Mouse (Mus musculus) midbrain, embryonic 13.5 days (tissue): ENCODE results near the gene Pik3c2b. TPM values are rescaled to one million over a fixed set of nuclear protein-coding genes. Genes with fewer than 3 reads are reported as not detected.

Source experiments
- ATAC-seq: fragments of 200-750 bp; cut with Nextera tagmentation; 2 replicates; pipeline ENCODE4 v1.8.0; 2017; ENCODE audit warnings: mild to moderate bottlenecking, moderate TSS enrichment, moderate library complexity
- H3K27ac ChIP-seq: fragments of 300-500 bp; sonication (generic); 2 replicates; pipeline ENCODE4 v1.5.1; 2015; ENCODE audit warnings: inconsistent platforms, mild to moderate bottlenecking, moderate library complexity
- H3K27me3 ChIP-seq: fragments of 300-500 bp; sonication (generic); 2 replicates; pipeline ENCODE4 v1.6.1; 2015; ENCODE audit warnings: mild to moderate bottlenecking, inconsistent platforms
- H3K36me3 ChIP-seq: fragments of 300-500 bp; sonication (generic); 2 replicates; pipeline ENCODE4 v1.6.1; 2015; ENCODE audit warnings: mild to moderate bottlenecking, inconsistent platforms
- H3K4me1 ChIP-seq: fragments of 300-500 bp; sonication (generic); replicated peaks from 2 replicates; pipeline ENCODE4 v1.6.1; 2015; ENCODE audit warnings: inconsistent platforms
- H3K4me2 ChIP-seq: fragments of 300-500 bp; sonication (generic); replicated peaks from 2 replicates; pipeline ENCODE4 v1.6.1; 2015; ENCODE audit warnings: moderate library complexity, mild to moderate bottlenecking, inconsistent platforms
- H3K4me3 ChIP-seq: fragments of 300-500 bp; sonication (generic); replicated peaks from 2 replicates; pipeline ENCODE4 v1.5.1; 2015; ENCODE audit warnings: mild to moderate bottlenecking, inconsistent platforms
- H3K9ac ChIP-seq: fragments of 300-500 bp; sonication (generic); replicated peaks from 2 replicates; pipeline ENCODE4 v1.6.1; 2015; ENCODE audit warnings: mild to moderate bottlenecking, inconsistent platforms
- H3K9me3 ChIP-seq: fragments of 300-500 bp; sonication (generic); 2 replicates; pipeline ENCODE4 v1.6.1; 2016; ENCODE audit warnings: mild to moderate bottlenecking, inconsistent platforms
- WGBS: fragments of 180-500 bp; shearing (Covaris S2); methylation state at CpG from one replicate; pipeline ENCODE4 v1.1.7; 2015; 5-methylcytosine and 5-hydroxymethylcytosine counted together
- polyA plus RNA-seq: library from polyadenylated mRNA; unstranded; fragments of >200 nt; fragmentation: Nextera tagmentation; extraction: Ambion mirVana; gene quantifications from 2 replicates; pipeline ENCODE4 v1.2.1, GENCODE M21; 2015

Pik3c2b gene
- polyA plus RNA-seq, 1 experiment from 2014 or later = 17.0 TPM

DNA sequence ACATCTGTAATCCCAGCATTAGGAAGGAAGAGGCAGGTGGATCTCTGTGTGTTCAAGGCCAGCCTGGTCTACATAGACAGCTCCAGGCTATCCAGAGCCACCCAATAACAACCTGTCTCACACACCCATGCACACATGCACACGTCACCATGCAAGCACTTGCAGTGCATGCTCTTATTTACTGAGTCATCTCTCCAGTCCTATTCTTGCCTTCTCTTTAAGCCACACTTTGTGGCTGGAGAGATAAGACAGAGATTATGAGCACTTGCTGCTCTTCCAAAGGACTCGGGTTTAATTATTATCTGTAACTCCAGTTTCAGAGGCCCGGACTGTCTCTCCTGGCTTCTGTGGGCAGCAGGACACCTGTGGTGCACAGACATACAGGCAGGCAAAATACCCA lies 73.4 kb downstream of the Pik3c2b start:
- Histone ChIP-seq H3K36me3 (no peaks in the 10 kb centered on the region), H3K27ac (no peak overlapping the region), H3K9me3 (no peaks in the 10 kb centered on the region), H3K27me3 (no peaks in the 10 kb centered on the region), H3K4me2 (no peak overlapping the region), H3K4me3 (no peak overlapping the region), H3K9ac (no peak overlapping the region), H3K4me1 (no peaks in the 10 kb centered on the region)
- 81% methylated on average over 3 of the region's 3 CpGs for WGBS
- no peak for ATAC-seq

DNA sequence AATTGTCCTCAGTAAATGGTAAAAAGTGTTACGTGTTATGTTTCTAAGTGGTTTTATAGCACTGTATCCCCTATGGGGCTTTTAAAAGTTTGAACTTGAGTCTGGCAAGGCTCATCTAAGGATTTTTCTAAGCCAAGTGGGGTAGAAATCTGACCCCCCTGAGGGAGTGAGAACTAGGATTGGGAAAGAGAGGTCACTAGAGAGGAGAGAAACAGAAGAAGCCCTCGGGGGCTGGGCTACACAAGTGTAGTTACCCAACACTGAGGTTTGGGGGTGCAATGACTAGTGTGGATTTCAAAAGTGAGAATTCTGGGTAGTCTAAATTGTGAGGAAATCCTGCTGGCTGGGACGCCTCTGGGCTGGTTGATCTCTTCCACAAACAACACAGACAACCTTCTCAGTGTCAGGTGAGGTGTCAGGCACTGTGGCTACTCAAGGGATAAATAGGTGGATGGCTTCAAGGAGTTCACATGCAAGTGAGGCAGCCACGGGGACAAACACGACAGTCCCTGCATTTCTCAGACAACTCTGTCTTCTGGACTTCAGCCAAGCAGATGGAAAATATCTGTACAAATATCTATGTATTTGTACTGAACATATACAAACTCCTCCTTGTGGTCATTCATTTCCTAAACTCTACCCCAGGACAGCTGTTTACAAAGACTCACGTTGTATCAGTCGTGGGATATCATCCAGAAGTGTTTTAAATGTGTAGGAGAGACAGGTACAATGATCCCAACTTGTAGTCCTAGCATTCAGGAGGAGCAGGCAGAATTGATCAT lies 74.7 kb downstream of the Pik3c2b start:
- Histone ChIP-seq H3K36me3 (no peaks in the 10 kb centered on the region), H3K27ac (no peak overlapping the region), H3K4me2 (no peak overlapping the region), H3K4me3 (no peak overlapping the region), H3K27me3 (no peaks in the 10 kb centered on the region), H3K9me3 (no peaks in the 10 kb centered on the region), H3K9ac (no peak overlapping the region), H3K4me1 (no peaks in the 10 kb centered on the region)
- no peak for ATAC-seq
- 70% methylated on average over 7 of the region's 7 CpGs for WGBS

DNA sequence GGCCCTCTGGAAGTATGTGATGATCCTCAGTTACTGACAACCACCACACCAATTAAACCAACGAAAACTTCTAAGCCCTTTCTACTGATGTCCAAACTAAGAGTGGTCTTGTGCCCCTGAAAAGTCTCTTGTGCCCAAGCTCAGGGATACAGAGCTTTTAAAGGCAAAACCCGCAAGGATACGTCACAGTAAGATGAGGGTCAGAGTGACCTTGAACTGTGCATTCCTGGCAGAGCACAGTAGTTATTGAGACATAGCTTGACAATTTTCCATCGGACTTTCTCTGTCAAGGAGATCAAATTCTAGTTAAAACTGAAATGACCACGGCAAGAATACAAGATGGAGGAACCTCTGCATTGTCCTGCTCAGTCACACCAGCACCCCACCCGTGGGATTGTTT lies 75.8 kb downstream of the Pik3c2b start:
- ATAC-seq = no peak
- Histone ChIP-seq H3K27me3 (no peaks in the 10 kb centered on the region), H3K27ac (no peak overlapping the region), H3K4me1 (no peaks in the 10 kb centered on the region), H3K36me3 (no peaks in the 10 kb centered on the region), H3K4me2 (no peak overlapping the region), H3K9ac (no peak overlapping the region), H3K4me3 (no peak overlapping the region), H3K9me3 (no peaks in the 10 kb centered on the region)
- WGBS = 75% methylated on average over 6 of the region's 6 CpGs

DNA sequence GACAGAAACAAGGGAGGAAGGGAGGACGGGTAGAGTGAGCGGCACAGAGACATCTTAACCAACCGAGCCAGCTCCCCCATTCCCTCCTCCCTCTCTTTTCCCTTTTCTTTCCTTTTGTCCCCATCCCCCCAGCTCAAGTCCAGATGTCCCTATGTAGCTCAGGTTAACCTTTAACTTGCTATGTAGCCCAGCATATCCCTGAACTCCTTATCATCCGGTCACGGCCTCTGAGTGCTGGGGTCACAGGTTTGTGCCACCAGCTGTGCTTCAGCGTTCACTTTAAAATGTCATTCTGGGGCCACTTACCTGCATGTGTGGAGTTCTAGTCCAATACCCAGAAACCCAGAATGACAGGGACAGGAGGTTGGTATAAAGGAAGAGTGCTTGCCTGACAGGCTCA lies 78.7 kb downstream of the Pik3c2b start:
- WGBS = 81% methylated on average over 6 of the region's 6 CpGs
- no peak overlapping the region for H3K9ac ChIP-seq
- H3K9me3 ChIP-seq = no peaks in the 10 kb centered on the region
- no peaks in the 10 kb centered on the region for H3K36me3 ChIP-seq
- no peak overlapping the region for H3K4me3 ChIP-seq
- H3K27me3 ChIP-seq = no peaks in the 10 kb centered on the region
- ATAC-seq = no peak
- H3K4me1 ChIP-seq = no peaks in the 10 kb centered on the region
- no peak overlapping the region for H3K4me2 ChIP-seq
- H3K27ac ChIP-seq = no peak overlapping the region

DNA sequence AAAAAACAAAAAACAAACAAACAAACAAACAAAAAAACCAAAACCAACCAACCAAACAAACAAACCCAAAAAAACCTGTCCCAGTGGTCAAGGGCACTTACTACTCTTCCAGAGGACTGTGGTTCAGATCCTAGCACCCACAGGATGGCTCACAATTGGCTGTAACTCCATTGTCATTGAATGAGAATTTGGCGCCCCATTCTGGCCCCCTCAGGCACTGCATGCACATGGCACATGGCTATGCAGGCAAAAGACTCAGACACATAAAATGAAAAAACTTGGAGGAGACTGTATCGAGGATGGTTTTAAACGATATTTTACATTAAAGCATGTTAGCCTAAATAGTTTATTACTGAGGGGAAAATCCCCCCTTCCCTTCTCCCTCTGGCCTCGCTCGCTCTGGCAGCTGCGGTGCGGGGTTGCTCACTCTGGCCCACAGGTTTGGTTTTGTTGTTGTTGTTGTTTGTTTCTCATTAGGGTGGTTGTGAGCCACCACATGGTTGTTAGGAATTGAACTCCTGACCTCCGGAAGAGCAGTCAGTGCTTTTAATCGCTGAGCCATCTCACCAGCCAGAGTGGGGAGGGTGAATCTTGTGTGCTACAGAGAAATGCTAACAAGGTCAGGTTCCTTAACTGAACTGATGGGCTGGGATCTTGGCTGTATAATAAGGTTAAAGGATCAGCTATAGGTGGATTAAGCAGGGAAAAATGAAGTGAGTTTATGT lies 80.3 kb downstream of the Pik3c2b start:
- 91% methylated on average over 9 of the region's 9 CpGs for WGBS
- ATAC-seq = no peak
- Histone ChIP-seq H3K4me3 (no peak overlapping the region), H3K36me3 (no peaks in the 10 kb centered on the region), H3K27ac (no peak overlapping the region), H3K9ac (no peak overlapping the region), H3K4me1 (peaks cover 13% of the 10 kb centered on the region), H3K4me2 (no peak overlapping the region), H3K27me3 (no peaks in the 10 kb centered on the region), H3K9me3 (no peaks in the 10 kb centered on the region)

DNA sequence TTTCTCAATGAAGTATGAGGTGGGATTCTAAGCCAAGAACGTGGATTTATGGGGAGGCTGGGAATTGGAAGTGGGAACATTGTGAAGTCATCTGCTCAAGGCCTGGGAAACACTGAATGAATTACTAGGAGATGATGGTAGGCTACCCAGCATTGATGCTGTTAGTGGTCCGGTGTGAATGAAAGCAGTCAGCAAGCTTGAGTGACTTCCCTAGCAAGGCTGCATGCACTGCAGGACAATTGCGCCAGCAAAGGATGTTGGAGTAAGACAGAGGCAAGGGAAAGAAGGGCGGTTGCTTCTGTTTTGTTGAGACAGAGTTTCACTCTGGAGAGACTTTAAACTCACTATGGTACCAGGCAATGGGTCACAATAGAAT lies 80.9 kb downstream of the Pik3c2b start:
- H3K4me2 ChIP-seq = no peak overlapping the region
- no peak overlapping the region for H3K4me3 ChIP-seq
- no peaks in the 10 kb centered on the region for H3K27me3 ChIP-seq
- no peak for ATAC-seq
- no peaks in the 10 kb centered on the region for H3K9me3 ChIP-seq
- WGBS = 57% methylated on average over 4 of the region's 4 CpGs
- H3K9ac ChIP-seq = no peak overlapping the region
- H3K36me3 ChIP-seq = no peaks in the 10 kb centered on the region
- no peak overlapping the region for H3K27ac ChIP-seq
- peaks cover 13% of the 10 kb centered on the region for H3K4me1 ChIP-seq

DNA sequence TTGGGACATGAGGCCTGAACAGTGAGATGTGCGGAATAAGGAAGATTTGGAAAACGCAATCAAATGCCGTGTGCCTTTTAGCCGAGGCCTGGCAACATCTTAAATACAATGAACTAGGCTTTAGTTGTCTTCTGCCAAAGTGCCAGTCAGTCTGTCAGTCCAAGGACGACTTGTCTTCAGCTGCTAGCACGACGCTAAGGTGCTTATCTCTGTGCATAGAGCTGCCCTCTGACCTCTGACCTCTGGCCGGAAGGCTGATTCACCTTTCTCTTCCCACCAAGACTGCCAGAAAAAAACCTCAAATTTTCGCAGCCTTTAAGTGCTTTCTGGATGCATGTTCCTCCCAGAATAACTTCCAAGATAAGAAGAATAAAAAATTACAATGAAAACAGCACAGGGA lies 81.9 kb downstream of the Pik3c2b start:
- Histone ChIP-seq H3K4me1 (peaks cover 15% of the 10 kb centered on the region), H3K36me3 (no peaks in the 10 kb centered on the region), H3K4me3 (no peak overlapping the region), H3K27ac (no peak overlapping the region), H3K27me3 (no peaks in the 10 kb centered on the region), H3K9ac (no peak overlapping the region), H3K9me3 (no peaks in the 10 kb centered on the region), H3K4me2 (no peak overlapping the region)
- 53% methylated on average over 9 of the region's 9 CpGs for WGBS
- ATAC-seq = no peak

DNA sequence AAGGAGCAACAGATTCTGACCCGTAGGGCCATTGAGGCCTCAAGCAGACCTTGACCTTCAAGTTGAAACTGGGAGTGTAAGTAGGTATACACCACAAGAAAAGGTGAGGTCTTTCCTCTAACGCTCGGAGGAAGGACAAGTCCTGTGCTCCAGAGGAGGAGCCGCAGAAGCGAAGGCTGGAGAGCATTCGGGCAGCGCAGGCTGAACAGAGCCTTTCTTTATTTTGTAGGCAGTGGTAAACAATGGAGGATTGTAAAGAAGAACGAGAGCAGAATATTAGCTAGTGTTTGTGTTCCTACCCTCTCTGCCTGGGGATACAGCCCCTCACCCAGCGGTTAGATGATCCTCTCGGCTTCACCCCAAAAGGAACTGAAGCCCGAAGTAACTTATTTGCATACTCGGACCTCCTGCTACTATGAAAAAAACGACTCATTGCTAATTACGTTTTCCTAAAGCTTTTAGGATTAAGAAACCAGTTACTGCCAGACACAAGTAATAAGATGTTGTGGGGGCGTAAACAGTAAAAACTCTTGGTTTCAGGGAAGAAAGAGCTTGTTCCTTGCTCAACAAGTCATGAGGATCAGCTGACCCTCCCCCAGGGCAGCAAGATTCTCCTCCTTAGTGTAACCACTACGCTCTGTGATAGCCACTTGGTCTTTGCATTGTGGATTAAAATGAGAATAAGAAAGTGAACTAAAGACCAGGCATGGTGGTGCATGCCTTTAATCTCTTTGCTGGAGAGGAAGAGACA lies 84.2 kb downstream of the Pik3c2b start:
- Histone ChIP-seq H3K4me2 (peak overlapping the region; percentile 5), H3K9ac (no peak overlapping the region), H3K27ac (peak overlapping the region; percentile 95)

DNA sequence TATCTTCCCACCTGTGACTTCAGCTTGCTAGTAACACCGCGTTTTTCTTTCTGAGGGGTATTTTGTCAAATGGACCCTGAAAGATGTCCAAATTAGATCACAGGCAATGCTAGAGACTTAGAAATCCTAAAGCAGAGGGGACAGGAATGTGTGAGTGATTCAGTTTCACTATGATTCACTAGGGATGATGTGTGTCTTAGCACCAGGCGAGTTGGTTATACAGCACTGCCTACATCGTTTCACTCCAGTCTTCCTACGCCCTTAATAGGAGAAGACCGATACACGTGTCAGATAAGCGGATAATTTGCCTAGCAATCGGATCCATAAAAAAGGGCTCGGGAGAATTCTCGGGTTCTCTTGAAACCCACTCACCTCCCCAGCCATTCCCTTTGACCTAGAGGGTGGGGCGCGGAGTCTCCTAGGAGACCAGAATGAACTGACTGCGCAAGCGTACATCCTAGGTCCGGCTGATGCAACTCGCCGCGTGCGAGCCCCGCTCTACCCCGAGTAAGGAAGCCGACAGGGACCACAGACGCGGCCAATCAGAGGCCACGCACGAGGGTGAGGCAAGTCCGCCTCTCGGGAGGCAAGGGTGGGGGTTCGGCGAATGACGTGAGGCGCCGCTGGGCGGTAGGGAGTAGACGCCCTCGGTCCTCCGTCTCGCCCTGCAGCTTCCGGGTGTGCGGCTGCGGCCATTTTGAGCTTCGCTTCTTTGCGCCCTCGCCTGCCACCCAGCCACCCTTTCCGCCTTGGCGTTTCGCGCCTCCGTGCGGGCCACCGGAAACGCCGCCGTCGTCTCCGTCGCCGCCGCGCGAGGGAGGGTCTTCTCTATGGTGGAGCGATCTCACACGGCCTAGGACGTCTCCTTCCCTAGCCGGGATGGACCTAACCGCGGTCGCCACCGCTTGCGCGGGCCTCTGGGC lies 85.4 kb downstream of the Pik3c2b start, which contains the start of gene Ppp1r15b:
Ppp1r15b (plus strand) TSS at position 506 of the 923 bp plus-strand sequence.
- peak within 1 kb of the TSS; percentile 95 for H3K27ac ChIP-seq
- H3K9me3 ChIP-seq = no peaks in the 10 kb centered on the region
- peaks cover 3% of the 10 kb centered on the region; the same call in 1 of the 2 replicates for H3K36me3 ChIP-seq
- 1% methylated on average over 72 of the region's 72 CpGs for WGBS
- peak within 1 kb of the TSS; percentile 89 for H3K9ac ChIP-seq
- peak within 1 kb of the TSS; percentile 100 for H3K4me2 ChIP-seq
- H3K4me1 ChIP-seq = peaks cover 51% of the 10 kb centered on the region
- peak within 1 kb of the TSS; percentile 71 for H3K4me3 ChIP-seq
- H3K27me3 ChIP-seq = no peaks in the 10 kb centered on the region
- ATAC-seq = peak; percentile 99

More for the DNA sequence above, 84.2 kb downstream of the Pik3c2b start:
- no peak for ATAC-seq
- no peaks in the 10 kb centered on the region; the same call in 1 of the 2 replicates for H3K36me3 ChIP-seq
- no peak overlapping the region for H3K4me3 ChIP-seq
- H3K9me3 ChIP-seq = no peaks in the 10 kb centered on the region
- H3K4me1 ChIP-seq = peaks cover 39% of the 10 kb centered on the region
- 13% methylated on average over 16 of the region's 16 CpGs for WGBS
- H3K27me3 ChIP-seq = no peaks in the 10 kb centered on the region

DNA sequence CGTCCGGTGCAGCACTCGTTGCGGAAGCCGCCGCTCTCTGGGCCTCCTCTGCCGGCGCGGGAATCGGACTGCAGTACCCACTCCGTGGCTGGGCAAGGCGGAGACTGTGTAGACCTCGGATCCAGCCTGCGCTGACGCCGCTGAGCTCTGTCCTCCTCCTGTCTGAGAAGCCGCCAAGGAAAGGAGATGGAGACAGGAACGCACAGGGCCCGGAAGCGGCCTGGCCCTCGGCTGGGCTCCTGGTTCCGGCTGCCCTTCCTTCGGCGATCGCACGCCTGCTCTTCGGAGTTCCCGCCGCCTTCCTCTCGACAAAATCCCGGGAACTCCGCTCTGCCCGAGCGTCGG lies 86.1 kb downstream of the Pik3c2b start:
- Histone ChIP-seq H3K4me2 (peak overlapping the region; percentile 100), H3K9me3 (no peaks in the 10 kb centered on the region), H3K27me3 (no peaks in the 10 kb centered on the region), H3K27ac (peak overlapping the region; percentile 95), H3K9ac (peak overlapping the region; percentile 89), H3K4me1 (peaks cover 58% of the 10 kb centered on the region), H3K36me3 (peaks cover 7% of the 10 kb centered on the region), H3K4me3 (peak overlapping the region; percentile 71)
- under 1% methylated on average over 31 of the region's 35 CpGs for WGBS
- no peak for ATAC-seq

DNA sequence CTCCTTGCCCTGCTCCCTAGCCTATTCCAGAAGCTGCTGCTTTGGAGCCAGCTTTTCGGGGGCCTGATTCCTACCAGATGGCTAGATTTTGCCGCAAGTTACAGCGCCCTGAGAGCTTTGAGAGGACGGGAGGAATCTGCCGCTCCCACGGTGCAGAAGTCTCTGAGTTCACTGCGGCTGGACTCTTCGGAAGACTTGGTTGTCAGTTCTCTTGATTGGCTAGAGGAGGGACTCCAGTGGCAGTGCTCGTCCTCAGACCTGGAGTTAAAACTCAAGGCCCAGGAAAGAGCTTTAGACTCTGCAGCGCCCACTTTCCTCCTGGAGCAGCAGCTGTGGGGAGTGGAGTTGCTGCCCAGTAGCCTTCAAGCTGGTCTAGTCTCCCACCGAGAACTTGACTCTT lies 86.5 kb downstream of the Pik3c2b start:
- H3K9me3 ChIP-seq = no peaks in the 10 kb centered on the region
- H3K27me3 ChIP-seq = no peaks in the 10 kb centered on the region
- peak overlapping the region; percentile 100 for H3K4me2 ChIP-seq
- H3K27ac ChIP-seq = peak overlapping the region; percentile 95
- H3K4me1 ChIP-seq = peaks cover 60% of the 10 kb centered on the region
- peaks cover 11% of the 10 kb centered on the region for H3K36me3 ChIP-seq
- H3K4me3 ChIP-seq = peak overlapping the region; percentile 71
- peak overlapping the region; percentile 89 for H3K9ac ChIP-seq
- no peak for ATAC-seq
- under 1% methylated on average over 11 of the region's 11 CpGs for WGBS
